Mouse (Mus musculus) midbrain, embryonic 10.5 days (tissue): ENCODE data around the gene Coro6. TPM values are rescaled to one million over a fixed set of nuclear protein-coding genes. Genes with fewer than 3 reads are reported as not detected.

Experiments used
- DNase-seq: peaks from one replicate; pipeline ENCODE4 v3.0.0-alpha.2; 2017; ENCODE audit warnings: low spot score
- H3K27ac ChIP-seq: fragments of 300-500 bp; sonication (generic); replicated peaks from 2 replicates; pipeline ENCODE4 v1.5.1; 2016; ENCODE audit warnings: mild to moderate bottlenecking
- H3K27me3 ChIP-seq: fragments of 300-500 bp; sonication (generic); 2 replicates; pipeline ENCODE4 v1.6.1; 2016; ENCODE audit warnings: low read depth, mild to moderate bottlenecking; ENCODE audit not compliant: poor library complexity, severe bottlenecking
- H3K36me3 ChIP-seq: fragments of 300-500 bp; sonication (generic); 2 replicates; pipeline ENCODE4 v1.6.1; 2016; ENCODE audit warnings: mild to moderate bottlenecking, moderate library complexity
- H3K4me1 ChIP-seq: fragments of 300-500 bp; sonication (generic); 2 replicates; pipeline ENCODE4 v1.6.1; 2016
- H3K4me3 ChIP-seq: fragments of 300-500 bp; sonication (generic); 2 replicates; pipeline ENCODE4 v1.5.1; 2016; ENCODE audit warnings: mild to moderate bottlenecking, moderate library complexity
- H3K9me3 ChIP-seq: fragments of 300-500 bp; sonication (generic); replicated peaks from 2 replicates; pipeline ENCODE4 v1.6.1; 2016; ENCODE audit warnings: mild to moderate bottlenecking
- WGBS: fragments of 180-500 bp; shearing (Covaris S2); methylation state at CpG from one replicate; pipeline ENCODE4 v1.1.7; 2016; 5-methylcytosine and 5-hydroxymethylcytosine counted together
- polyA plus RNA-seq: library from polyadenylated mRNA; unstranded; fragments of >200 nt; fragmentation: Nextera tagmentation; extraction: Ambion mirVana; gene quantifications from 2 replicates; pipeline ENCODE4 v1.2.1, GENCODE M21; 2016

Coro6 gene
- polyA plus RNA-seq, 1 experiment from 2014 or later: not detected

GRCm38 (mm10) chr11:77519043-77519442 is 56.8 kb downstream of the Coro6 start, which contains the start of gene Gm10392:
Gene Gm10392, minus strand, starts transcription at chr11:77519198.
- H3K9me3 ChIP-seq: no peaks in the 10 kb centered on the region
- peak within 1 kb of the TSS; percentile 13; the same call in 1 of the 2 replicates for H3K27ac ChIP-seq
- peaks cover 72% of the 10 kb centered on the region for H3K4me1 ChIP-seq
- H3K4me3 ChIP-seq: peak within 1 kb of the TSS; percentile 14; the same call in 1 of the 2 replicates
- H3K27me3 ChIP-seq: peaks cover 52% of the 10 kb centered on the region
- 77% methylated on average over 5 of the region's 5 CpGs for WGBS
- DNase-seq: no peak
- no peaks in the 10 kb centered on the region for H3K36me3 ChIP-seq

Other genes starting within 250 kb of the Coro6 start
- 7.7 and 11.0 TPM in 2 replicates for gene Ssh2, start 246.1 kb upstream of the Coro6 start, polyA plus RNA-seq
- gene Ankrd13b, start 27.3 kb downstream of the Coro6 start, polyA plus RNA-seq: 7.4 and 11.8 TPM in 2 replicates
- gene Git1, start 31.2 kb downstream of the Coro6 start, polyA plus RNA-seq: 10.9 and 11.7 TPM in 2 replicates
- 3.9 and 4.2 TPM in 2 replicates for gene Abhd15, start 52.7 kb downstream of the Coro6 start, polyA plus RNA-seq
- 31.3 and 36.5 TPM in 2 replicates for gene Trp53i13, start 53.6 kb downstream of the Coro6 start, polyA plus RNA-seq
- gene Gm10392, start 56.8 kb downstream of the Coro6 start, polyA plus RNA-seq: 0.12 TPM in 1 of 2 replicates, not detected in the other
- gene Taok1, start 145.4 kb downstream of the Coro6 start, polyA plus RNA-seq: 13.9 and 16.6 TPM in 2 replicates
- gene Nufip2, start 223.7 kb downstream of the Coro6 start, polyA plus RNA-seq: 3.2 and 3.3 TPM in 2 replicates